Mouse (Mus musculus) bone marrow, adult 2 months (tissue): ENCODE results near the gene Msl2.

Experiments
- CTCF ChIP-seq: fragments of 200-500 bp; IDR thresholded peaks from 2 replicates; pipeline ENCODE4 v1.5.1; 2011; ENCODE audit warnings: low read length, control low read depth; ENCODE audit not compliant: control insufficient read depth, insufficient read depth
- POLR2A ChIP-seq: fragments of 200-500 bp; IDR thresholded peaks from 2 replicates; pipeline ENCODE4 v1.6.1; 2011; ENCODE audit warnings: low read depth, mild to moderate bottlenecking, control low read depth, low read length, borderline replicate concordance; ENCODE audit not compliant: control insufficient read depth

DNA sequence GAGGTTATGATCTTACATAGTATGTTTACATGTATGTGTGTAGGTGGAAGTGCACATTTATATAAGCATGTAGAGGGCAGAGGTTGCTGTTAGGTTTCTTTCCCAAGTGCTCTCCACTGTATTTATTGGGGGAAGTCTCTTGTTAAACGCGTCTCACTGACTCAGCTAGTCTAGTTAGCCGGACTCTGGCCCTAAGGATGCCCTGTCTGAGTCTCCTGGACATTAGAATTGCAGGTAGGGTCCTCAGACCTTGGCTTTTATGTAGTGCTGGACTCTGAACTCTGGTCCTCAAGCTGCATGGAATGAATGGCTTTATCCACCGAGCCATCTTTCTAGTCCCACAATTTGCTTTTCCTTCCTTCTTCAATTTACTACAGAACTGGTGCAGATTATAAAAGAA is 69.7 kb downstream of the Msl2 start:
- TF ChIP-seq CTCF: no peak
- no peak for TF ChIP-seq POLR2A
